Mouse (Mus musculus): ENCODE results near the gene Fbxl12.
"Not testable (repeated sequence)": the region's sequence is repeated elsewhere in the genome, so short reads cannot be mapped to it uniquely, and the experiment has no call there.

Gene Fbxl12

GRCm38 (mm10) chr9:20652260-20652658 lies 7.7 kb upstream of the Fbxl12 start:
- peak; percentile 2; the same call in 1 of the 2 replicates for ATAC-seq (ENCODE audit: low TSS enrichment)

GRCm38 (mm10) chr9:20651602-20652259 lies 7.2 kb upstream of the Fbxl12 start, which contains the start of gene Pin1:
Pin1 (plus strand) TSS chr9:20652095.
- peak; percentile 93 for ATAC-seq (ENCODE audit: low TSS enrichment)

- 0 out of 2 replicates have a peak, but pooled peaks have one; percentile 32 for ATAC-seq (ENCODE audit: low TSS enrichment)
Observed at GRCm38 (mm10) chr9:20645121-20645520, 554 bp upstream of the Fbxl12 start.

GRCm38 (mm10) chr9:20643781-20644180 lies 786 bp downstream of the Fbxl12 start:
- no peak for ATAC-seq (ENCODE audit: low TSS enrichment)

GRCm38 (mm10) chr9:20642896-20643466 lies 1.6 kb downstream of the Fbxl12 start:
- ATAC-seq (ENCODE audit: low TSS enrichment), result peak; percentile 56

- no peak for ATAC-seq (ENCODE audit: low TSS enrichment)
Observed at GRCm38 (mm10) chr9:20642101-20642895, 2.3 kb downstream of the Fbxl12 start, which contains the start of gene Ubl5. Ubl5 (plus strand) TSS chr9:20642878.

GRCm38 (mm10) chr9:20641501-20641900 lies 3.1 kb downstream of the Fbxl12 start:
- ATAC-seq (ENCODE audit: low TSS enrichment), result no peak

GRCm38 (mm10) chr9:20639486-20639885 lies 5.1 kb downstream of the Fbxl12 start:
- ATAC-seq (ENCODE audit: low TSS enrichment), result no peak

- ATAC-seq (ENCODE audit: low TSS enrichment), result no peak
Observed at GRCm38 (mm10) chr9:20638552-20638951, 6.0 kb downstream of the Fbxl12 start.

- no peak for ATAC-seq (ENCODE audit: low TSS enrichment)
Observed at GRCm38 (mm10) chr9:20636790-20637189, 7.8 kb downstream of the Fbxl12 start.

GRCm38 (mm10) chr9:20636256-20636655 lies 8.3 kb downstream of the Fbxl12 start:
- ATAC-seq (ENCODE audit: low TSS enrichment), result no peak

GRCm38 (mm10) chr9:20635676-20636075 lies 8.9 kb downstream of the Fbxl12 start:
- not testable (repeated sequence) for ATAC-seq (ENCODE audit: low TSS enrichment)

- no peak for ATAC-seq (ENCODE audit: low TSS enrichment)
Observed at GRCm38 (mm10) chr9:20631332-20631731, 13.2 kb downstream of the Fbxl12 start.

- no peak for ATAC-seq (ENCODE audit: low TSS enrichment)
Observed at GRCm38 (mm10) chr9:20616685-20617084, 27.9 kb downstream of the Fbxl12 start.

GRCm38 (mm10) chr9:20611976-20612375 lies 32.6 kb downstream of the Fbxl12 start:
- ATAC-seq (ENCODE audit: low TSS enrichment), result no peak

- ATAC-seq (ENCODE audit: low TSS enrichment), result no peak
Observed at GRCm38 (mm10) chr9:20609831-20610464, 34.6 kb downstream of the Fbxl12 start.

- peak; percentile 96 for ATAC-seq (ENCODE audit: low TSS enrichment)
Observed at GRCm38 (mm10) chr9:20607100-20607974, 37.2 kb downstream of the Fbxl12 start.

GRCm38 (mm10) chr9:20606269-20606668 lies 38.3 kb downstream of the Fbxl12 start:
- no peak for ATAC-seq (ENCODE audit: low TSS enrichment)

- ATAC-seq (ENCODE audit: low TSS enrichment), result no peak
Observed at GRCm38 (mm10) chr9:20601270-20601669, 43.3 kb downstream of the Fbxl12 start.

- peak; percentile 99 for ATAC-seq (ENCODE audit: low TSS enrichment)
Observed at GRCm38 (mm10) chr9:20581175-20581634, 63.4 kb downstream of the Fbxl12 start, which contains the start of gene Zfp846. Zfp846 (plus strand) TSS chr9:20581291.

GRCm38 (mm10) chr9:20576591-20576990 lies 68.0 kb downstream of the Fbxl12 start:
- ATAC-seq (ENCODE audit: low TSS enrichment), result no peak

Data from frontal cortex, adult (tissue).